Mouse (Mus musculus) embryonic fibroblast, embryonic 13.5 days (primary cell): Measurements from ENCODE around the gene Rhbg.

Source experiments
- CTCF ChIP-seq: IDR thresholded peaks from 2 replicates; pipeline ENCODE4 v1.5.1; 2011; ENCODE audit warnings: mild to moderate bottlenecking, control low read depth, low read length, moderate library complexity, borderline replicate concordance; ENCODE audit not compliant: insufficient read depth
- POLR2A ChIP-seq: IDR thresholded peaks from 2 replicates; pipeline ENCODE4 v1.6.1; 2011; ENCODE audit warnings: low read depth, mild to moderate bottlenecking, control low read depth, low read length, moderate library complexity

GRCm38 (mm10) chr3:88291970-88292369 is 37.5 kb upstream of the Rhbg start:
- TF ChIP-seq POLR2A (no peak), CTCF (no peak)
